Mouse (Mus musculus) cerebellum, adult 9-11 months (tissue): ENCODE measurements around the gene Epyc.
"Not testable (repeated sequence)": the region's sequence is repeated elsewhere in the genome, so short reads cannot be mapped to it uniquely, and the experiment has no call there.

Experiments
- DNase-seq: peaks from one replicate; pipeline ENCODE4 v3.0.0; 2022

Gene Epyc

GRCm38 (mm10) chr10:97715289-97715906 lies 71.5 kb downstream of the Epyc start:
- DNase-seq: no peak

GRCm38 (mm10) chr10:97717233-97717632 lies 73.4 kb downstream of the Epyc start:
- no peak for DNase-seq

GRCm38 (mm10) chr10:97718021-97718420 lies 74.2 kb downstream of the Epyc start:
- no peak for DNase-seq

GRCm38 (mm10) chr10:97720625-97721024 lies 76.8 kb downstream of the Epyc start:
- no peak for DNase-seq

GRCm38 (mm10) chr10:97722709-97723108 lies 78.8 kb downstream of the Epyc start:
- no peak for DNase-seq

- DNase-seq: no peak
Observed at GRCm38 (mm10) chr10:97725929-97726328, 82.1 kb downstream of the Epyc start.

GRCm38 (mm10) chr10:97726655-97727054 lies 82.8 kb downstream of the Epyc start, which contains the start of gene C030005K15Rik:
TSS of gene C030005K15Rik (minus strand) at chr10:97726755.
- DNase-seq: not testable (repeated sequence)
